Mouse (Mus musculus) inflammation-experienced regulatory T-cells, adult 6 months (primary cell): ENCODE measurements around the gene Gm20854. TPM values are rescaled to one million over a fixed set of nuclear protein-coding genes. Genes with fewer than 3 reads are reported as not detected.
"Not testable (repeated sequence)": the region's sequence is repeated elsewhere in the genome, so short reads cannot be mapped to it uniquely, and the experiment has no call there.

ENCODE experiments used
- ATAC-seq: one replicate; pipeline ENCODE4 v1.8.0; 2017
- polyA plus RNA-seq, 3 experiments: library from polyadenylated mRNA; unstranded; fragments of 100-300 nt; shearing (Covaris generic); gene quantifications; one replicate each; pipeline ENCODE4 v1.2.1; 2017

Gm20854 gene
- not detected for polyA plus RNA-seq

GRCm38 (mm10) chrY:85530808-85531207 is at the start of gene Gm20854:
Gene Gm20854 (minus strand): TSS chrY:85530908.
- not testable (repeated sequence) for ATAC-seq
